Mouse (Mus musculus) bone marrow macrophage, adult 2 months (primary cell): ENCODE data around the gene Camk2g.

Source experiments
- CTCF ChIP-seq: IDR thresholded peaks from 2 replicates; pipeline ENCODE4 v1.5.1; 2012; ENCODE audit warnings: low read depth, mild to moderate bottlenecking, low read length, moderate library complexity
- POLR2A ChIP-seq: IDR thresholded peaks from 2 replicates; pipeline ENCODE4 v1.6.1; 2012; ENCODE audit warnings: mild to moderate bottlenecking, low read depth, low read length, borderline replicate concordance

- TF ChIP-seq POLR2A (no peak), CTCF (no peak)
Observed at GRCm38 (mm10) chr14:20804481-20804880, 10.6 kb upstream of the Camk2g start.
